10 mouse cellular contexts compared by ENCODE assay signal in the genomic region with DNA sequence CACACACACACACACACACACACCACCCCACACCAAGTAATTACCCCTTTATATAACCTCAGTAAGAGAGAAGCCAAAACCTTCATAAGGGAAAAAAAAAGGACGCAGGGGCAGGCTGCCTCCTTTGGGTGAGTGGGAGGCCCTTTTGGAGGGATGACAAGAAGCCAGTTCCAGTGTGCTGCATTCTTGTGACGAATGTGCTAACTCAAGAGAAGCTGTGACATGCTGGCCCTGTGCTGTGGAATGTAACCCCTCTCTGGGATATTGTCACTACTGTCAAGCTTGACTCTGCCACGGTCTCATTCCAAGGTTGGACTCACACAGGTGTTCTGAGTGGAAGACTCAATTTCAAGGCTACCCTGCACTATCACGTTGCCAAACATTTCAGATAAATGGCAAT.
"Had no signal": no experiment of that assay in that cellular context is flagged by ENCODE, and none has a peak within 500 bp of the region (broad histone marks: within the 10 kb centered on the region; RNA-seq: fewer than 3 reads in every experiment).

No protein-coding gene starts in this region.

- DNase-seq: kidney, adult 18-20 months; kidney, adult 9 months; kidney, postnatal 14 days; kidney, postnatal 4 days; liver, embryonic 13.5 days; lung, adult 2 months; lung, postnatal 36 days; midbrain, embryonic 14.5 days; spleen, adult 18-20 months; thymus, postnatal 25 days had no signal
